Mouse (Mus musculus) liver, embryonic 15.5 days (tissue): ENCODE measurements around the gene D630023F18Rik. TPM values are rescaled to one million over a fixed set of nuclear protein-coding genes. Genes with fewer than 3 reads are reported as not detected.

Source experiments
- ATAC-seq: fragments of 200-750 bp; cut with Nextera tagmentation; 2 replicates; pipeline ENCODE4 v1.8.0; 2017; ENCODE audit warnings: moderate number of reproducible peaks, mild to moderate bottlenecking, moderate library complexity; ENCODE audit not compliant: insufficient read depth
- H3K27ac ChIP-seq: fragments of 300-500 bp; sonication (generic); replicated peaks from 2 replicates; pipeline ENCODE4 v1.5.1; 2015; ENCODE audit warnings: mild to moderate bottlenecking, inconsistent platforms
- H3K27me3 ChIP-seq: fragments of 300-500 bp; sonication (generic); 2 replicates; pipeline ENCODE4 v1.6.1; 2015; ENCODE audit warnings: mild to moderate bottlenecking, inconsistent platforms
- H3K36me3 ChIP-seq: fragments of 300-500 bp; sonication (generic); replicated peaks from 2 replicates; pipeline ENCODE4 v1.6.1; 2015; ENCODE audit warnings: moderate library complexity, mild to moderate bottlenecking, inconsistent platforms
- H3K4me1 ChIP-seq: fragments of 300-500 bp; sonication (generic); replicated peaks from 2 replicates; pipeline ENCODE4 v1.6.1; 2015; ENCODE audit warnings: inconsistent platforms
- H3K4me2 ChIP-seq: fragments of 300-500 bp; sonication (generic); 2 replicates; pipeline ENCODE4 v1.6.1; 2015; ENCODE audit warnings: moderate library complexity, mild to moderate bottlenecking, inconsistent platforms
- H3K4me3 ChIP-seq: fragments of 300-500 bp; sonication (generic); replicated peaks from 2 replicates; pipeline ENCODE4 v1.5.1; 2015; ENCODE audit warnings: mild to moderate bottlenecking, inconsistent platforms
- H3K9ac ChIP-seq: fragments of 300-500 bp; sonication (generic); 2 replicates; pipeline ENCODE4 v1.6.1; 2015; ENCODE audit warnings: moderate library complexity, mild to moderate bottlenecking, inconsistent platforms
- H3K9me3 ChIP-seq: fragments of 300-500 bp; sonication (generic); replicated peaks from 2 replicates; pipeline ENCODE4 v1.6.1; 2016; ENCODE audit warnings: inconsistent platforms
- WGBS: fragments of 180-500 bp; shearing (Covaris S2); methylation state at CpG from one replicate; pipeline ENCODE4 v1.1.7; 2015; ENCODE audit warnings: mixed read lengths; ENCODE audit not compliant: insufficient replicate concordance; 5-methylcytosine and 5-hydroxymethylcytosine counted together
- polyA plus RNA-seq: library from polyadenylated mRNA; unstranded; fragments of >200 nt; fragmentation: Nextera tagmentation; extraction: Ambion mirVana; gene quantifications from 2 replicates; pipeline ENCODE4 v1.2.1, GENCODE M21; 2015

The D630023F18Rik gene
- polyA plus RNA-seq, 1 experiment from 2014 or later, result 0.31 TPM

DNA sequence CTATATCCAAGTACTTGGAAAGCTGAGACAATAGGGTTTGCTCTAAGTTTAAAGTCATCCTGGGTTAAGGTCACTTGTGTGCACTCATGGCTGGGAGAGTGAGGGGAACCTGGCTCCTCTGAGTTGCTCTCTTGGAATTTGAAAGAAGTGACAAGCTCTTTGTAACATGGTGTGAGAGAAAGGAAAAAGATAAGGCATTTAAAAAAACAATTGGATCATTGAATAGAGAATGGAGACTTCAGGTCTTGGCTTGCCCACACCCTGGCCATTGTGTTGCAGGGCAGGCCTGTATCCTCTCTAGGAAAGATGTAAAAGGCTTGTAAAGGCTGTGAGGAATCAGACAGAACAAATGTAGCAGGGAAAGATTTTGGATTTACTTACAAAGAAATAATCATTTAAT is 55.2 kb downstream of the D630023F18Rik start:
- ATAC-seq, result no peak

GRCm38 (mm10) chr1:65064201-65064600 is 58.8 kb downstream of the D630023F18Rik start:
- H3K4me1 ChIP-seq, result no peaks in the 10 kb centered on the region
- ATAC-seq, result no peak
- no peak overlapping the region for H3K4me3 ChIP-seq
- H3K4me2 ChIP-seq, result no peak overlapping the region
- H3K9ac ChIP-seq, result no peak overlapping the region
- no peaks in the 10 kb centered on the region for H3K36me3 ChIP-seq
- no peaks in the 10 kb centered on the region for H3K9me3 ChIP-seq
- WGBS, result 74% methylated on average over 15 of the region's 15 CpGs
- H3K27ac ChIP-seq, result no peak overlapping the region
- H3K27me3 ChIP-seq, result no peaks in the 10 kb centered on the region

More for the DNA sequence above, 55.2 kb downstream of the D630023F18Rik start:
- H3K4me2 ChIP-seq, result no peak overlapping the region
- H3K9me3 ChIP-seq, result no peaks in the 10 kb centered on the region
- no peak overlapping the region for H3K27ac ChIP-seq
- no peaks in the 10 kb centered on the region for H3K4me1 ChIP-seq
- no peaks in the 10 kb centered on the region for H3K27me3 ChIP-seq
- H3K4me3 ChIP-seq, result no peak overlapping the region
- H3K9ac ChIP-seq, result no peak overlapping the region
- no peaks in the 10 kb centered on the region for H3K36me3 ChIP-seq

GRCm38 (mm10) chr1:65063352-65063751 is 59.7 kb downstream of the D630023F18Rik start, which contains the start of gene Crygd:
Gene Crygd (minus strand): TSS chr1:65063452.
- ATAC-seq, result no peak
- no peak within 1 kb of the TSS for H3K4me3 ChIP-seq
- H3K9ac ChIP-seq, result no peak within 1 kb of the TSS
- no peaks in the 10 kb centered on the region for H3K27me3 ChIP-seq
- H3K4me1 ChIP-seq, result no peaks in the 10 kb centered on the region
- 70% methylated on average over 8 of the region's 8 CpGs for WGBS
- no peak within 1 kb of the TSS for H3K4me2 ChIP-seq
- H3K36me3 ChIP-seq, result no peaks in the 10 kb centered on the region
- no peak within 1 kb of the TSS for H3K27ac ChIP-seq
- no peaks in the 10 kb centered on the region for H3K9me3 ChIP-seq

Other genes starting within 250 kb of the D630023F18Rik start
- 1.7 and 2.1 TPM in 2 replicates for gene Plekhm3, start 166.4 kb downstream of the D630023F18Rik start, polyA plus RNA-seq
- 0.12 and 0.20 TPM in 2 replicates for gene Akr1cl, start 90.5 kb downstream of the D630023F18Rik start, polyA plus RNA-seq
- gene Cryge, start 72.1 kb downstream of the D630023F18Rik start, polyA plus RNA-seq, result not detected in 2 replicates
- not detected in 2 replicates for gene Crygd, start 59.8 kb downstream of the D630023F18Rik start, polyA plus RNA-seq
- gene Crygc, start 49.5 kb downstream of the D630023F18Rik start, polyA plus RNA-seq, result not detected in 2 replicates
- gene Crygb, start 40.9 kb downstream of the D630023F18Rik start, polyA plus RNA-seq, result not detected in 2 replicates
- not detected in 2 replicates for gene Cryga, start 19.8 kb downstream of the D630023F18Rik start, polyA plus RNA-seq
- gene Gm28845, start 3.7 kb downstream of the D630023F18Rik start, polyA plus RNA-seq, result not detected in 2 replicates
- 118 and 131 TPM in 2 replicates for gene Idh1, start 63.3 kb upstream of the D630023F18Rik start, polyA plus RNA-seq
- gene Pikfyve, start 63.5 kb upstream of the D630023F18Rik start, polyA plus RNA-seq, result 3.9 and 4.4 TPM in 2 replicates
- not detected in 2 replicates for gene Pth2r, start 158.8 kb upstream of the D630023F18Rik start, polyA plus RNA-seq